Mouse (Mus musculus) neural tube, embryonic 15.5 days (tissue): ENCODE measurements around the gene Rab3a. TPM values are rescaled to one million over a fixed set of nuclear protein-coding genes. Genes with fewer than 3 reads are reported as not detected.
A peak's percentile ranks its signal among the peaks of the same experiment; 100 is the strongest.

Experiments
- ATAC-seq: fragments of 200-750 bp; cut with Nextera tagmentation; 2 replicates; pipeline ENCODE4 v1.8.0; 2017; ENCODE audit warnings: mild to moderate bottlenecking, moderate TSS enrichment, moderate library complexity; ENCODE audit not compliant: low FRiP score
- H3K27ac ChIP-seq: fragments of 300-500 bp; sonication (generic); replicated peaks from 2 replicates; pipeline ENCODE4 v1.5.1; 2015; ENCODE audit warnings: mild to moderate bottlenecking, inconsistent platforms
- H3K27me3 ChIP-seq: fragments of 300-500 bp; sonication (generic); replicated peaks from 2 replicates; pipeline ENCODE4 v1.6.1; 2015; ENCODE audit warnings: inconsistent platforms
- H3K36me3 ChIP-seq: fragments of 300-500 bp; sonication (generic); 2 replicates; pipeline ENCODE4 v1.6.1; 2015; ENCODE audit warnings: inconsistent platforms
- H3K4me1 ChIP-seq: fragments of 300-500 bp; sonication (generic); 2 replicates; pipeline ENCODE4 v1.6.1; 2015; ENCODE audit warnings: inconsistent platforms
- H3K4me2 ChIP-seq: fragments of 300-500 bp; sonication (generic); 2 replicates; pipeline ENCODE4 v1.6.1; 2015; ENCODE audit warnings: inconsistent platforms, mild to moderate bottlenecking, moderate library complexity
- H3K4me3 ChIP-seq: fragments of 300-500 bp; sonication (generic); replicated peaks from 2 replicates; pipeline ENCODE4 v1.5.1; 2015; ENCODE audit warnings: mild to moderate bottlenecking, inconsistent platforms
- H3K9ac ChIP-seq: fragments of 300-500 bp; sonication (generic); replicated peaks from 2 replicates; pipeline ENCODE4 v1.6.1; 2015; ENCODE audit warnings: mild to moderate bottlenecking, inconsistent platforms
- H3K9me3 ChIP-seq: fragments of 300-500 bp; sonication (generic); replicated peaks from 2 replicates; pipeline ENCODE4 v1.6.1; 2016; ENCODE audit warnings: inconsistent platforms
- WGBS: fragments of 180-500 bp; shearing (Covaris S2); methylation state at CpG from one replicate; pipeline ENCODE4 v1.1.7; 2015; ENCODE audit warnings: mixed read lengths; 5-methylcytosine and 5-hydroxymethylcytosine counted together
- polyA plus RNA-seq: library from polyadenylated mRNA; unstranded; fragments of >200 nt; fragmentation: Nextera tagmentation; extraction: Ambion mirVana; gene quantifications from 2 replicates; pipeline ENCODE4 v1.2.1, GENCODE M21; 2015

The Rab3a gene
- polyA plus RNA-seq, 1 experiment from 2014 or later = 627 TPM

DNA sequence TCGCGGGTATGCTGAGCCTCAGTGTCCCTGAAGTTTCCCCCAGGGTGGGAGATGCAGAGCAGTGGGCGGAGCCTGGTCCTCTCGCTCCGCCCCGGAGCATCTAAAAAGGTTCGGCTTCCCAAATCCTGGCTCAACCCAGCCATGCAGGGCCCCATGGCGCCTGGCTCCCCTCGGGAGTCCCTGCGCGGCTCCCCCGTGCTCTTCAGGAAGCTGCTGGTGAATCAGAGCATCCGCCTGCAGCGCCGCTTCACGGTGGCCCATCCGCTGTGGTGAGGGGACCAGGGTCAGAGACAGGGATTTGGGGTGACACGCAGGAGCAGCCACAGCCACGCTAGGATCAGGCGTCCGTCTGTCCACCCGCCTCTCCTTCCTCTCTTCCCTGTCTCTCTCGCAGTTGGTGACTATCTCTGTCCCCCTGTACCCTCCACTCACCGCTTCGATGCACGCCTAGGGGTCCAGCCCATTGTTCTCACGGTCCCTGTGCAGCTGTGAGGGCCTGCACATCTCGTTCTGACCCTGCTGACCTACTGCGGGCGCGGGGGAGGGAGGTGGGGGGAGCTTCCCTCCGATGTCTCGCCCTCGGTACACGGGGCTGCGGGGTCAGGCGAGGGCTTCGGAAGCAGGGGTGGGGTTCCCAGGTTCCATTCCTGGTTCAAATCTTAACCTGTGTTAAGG, 11.4 kb upstream of the Rab3a start:
- 0 out of 2 replicates have a peak, but pooled peaks have one; percentile 17 for ATAC-seq
- peak overlapping the region; percentile 64 for H3K4me2 ChIP-seq
- H3K4me3 ChIP-seq = peak overlapping the region; percentile 17
- H3K9ac ChIP-seq = peak overlapping the region; percentile 30; the same call in 1 of the 2 replicates
- WGBS = 3% methylated on average over 38 of the region's 38 CpGs
- peaks cover 77% of the 10 kb centered on the region for H3K27me3 ChIP-seq
- no peaks in the 10 kb centered on the region for H3K9me3 ChIP-seq
- H3K27ac ChIP-seq = no peak overlapping the region
- no peaks in the 10 kb centered on the region for H3K36me3 ChIP-seq
- H3K4me1 ChIP-seq = peaks cover 18% of the 10 kb centered on the region

DNA sequence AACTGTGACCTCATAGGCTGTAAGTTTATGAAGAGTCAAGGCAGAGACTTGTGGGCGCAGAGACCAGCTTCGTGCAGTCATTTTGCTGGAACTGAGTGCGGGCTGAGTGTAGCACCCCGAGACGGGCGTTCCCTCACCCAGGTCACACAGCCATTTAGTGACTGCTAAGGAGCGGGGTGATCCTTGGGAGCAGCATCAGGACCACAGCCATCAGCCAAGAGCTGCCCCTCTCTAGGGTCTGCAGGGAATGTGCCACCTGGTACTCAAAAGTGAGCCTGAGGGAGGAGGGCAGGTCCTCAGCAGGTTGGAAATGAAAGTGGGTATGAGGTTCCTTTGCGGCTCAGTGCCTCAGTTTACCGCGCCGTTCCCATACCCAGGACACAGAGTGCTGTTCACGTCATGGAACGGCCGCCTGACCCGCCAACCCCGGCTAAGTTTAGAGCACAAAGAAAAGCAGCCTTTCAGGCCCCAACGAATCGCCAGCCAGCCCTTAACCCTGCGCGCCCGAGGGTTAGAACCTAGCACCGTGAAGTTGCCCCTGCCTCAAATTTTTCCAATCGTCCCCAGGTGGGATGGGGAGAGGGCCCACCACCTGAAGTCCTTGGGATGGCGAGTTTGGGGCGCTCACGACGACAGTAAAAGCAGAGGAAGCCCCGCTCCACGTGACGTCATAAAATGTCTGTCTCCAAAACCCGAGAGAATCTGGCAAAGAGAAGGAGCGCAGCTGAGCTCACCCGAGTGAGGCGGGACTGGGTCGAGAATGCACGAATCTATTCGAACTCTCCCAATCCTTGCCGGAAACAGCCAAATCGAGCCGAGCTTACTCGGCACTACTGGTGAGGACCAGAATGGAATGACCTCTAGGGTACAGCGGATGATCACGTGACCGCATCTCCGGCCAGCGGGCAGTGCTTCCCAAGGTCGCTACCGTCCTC, 10.6 kb upstream of the Rab3a start:
- 6% methylated on average over 48 of the region's 48 CpGs for WGBS
- Histone ChIP-seq H3K27ac (no peak overlapping the region), H3K4me3 (peak overlapping the region; percentile 36), H3K4me1 (peaks cover 18% of the 10 kb centered on the region), H3K27me3 (peaks cover 84% of the 10 kb centered on the region), H3K4me2 (peak overlapping the region; percentile 64), H3K36me3 (no peaks in the 10 kb centered on the region), H3K9ac (peak overlapping the region; percentile 46), H3K9me3 (no peaks in the 10 kb centered on the region)
- peak; percentile 25; the same call in 1 of the 2 replicates for ATAC-seq

DNA sequence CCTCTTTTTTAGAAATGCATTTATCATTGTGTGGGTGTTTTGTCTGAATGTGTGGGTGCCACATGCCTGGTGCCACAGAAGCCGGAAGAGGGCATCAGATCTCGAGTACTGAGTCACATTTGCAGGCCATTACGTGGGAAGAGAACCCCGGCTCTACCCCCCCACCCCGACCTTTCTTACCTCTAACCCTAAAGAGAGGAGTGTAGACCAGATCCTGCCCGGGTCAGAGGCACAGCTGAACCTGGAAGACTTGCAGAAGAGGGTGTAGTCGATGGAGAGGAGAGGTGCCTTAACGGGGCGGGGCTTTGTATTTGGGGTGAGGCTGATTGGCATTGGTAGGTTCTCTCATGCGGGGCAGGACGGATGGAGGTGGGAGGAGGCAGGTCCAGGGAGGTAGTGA, 9.7 kb upstream of the Rab3a start:
- peaks cover 93% of the 10 kb centered on the region for H3K27me3 ChIP-seq

GRCm38 (mm10) chr8:70745691-70746220, 8.7 kb upstream of the Rab3a start:
- Histone ChIP-seq H3K36me3 (no peaks in the 10 kb centered on the region), H3K4me3 (no peak overlapping the region), H3K9ac (no peak overlapping the region), H3K4me1 (peaks cover 18% of the 10 kb centered on the region), H3K4me2 (no peak overlapping the region), H3K27me3 (peaks cover 91% of the 10 kb centered on the region), H3K9me3 (no peaks in the 10 kb centered on the region), H3K27ac (no peak overlapping the region)
- 52% methylated on average over 19 of the region's 19 CpGs for WGBS
- ATAC-seq = no peak

More for the DNA sequence above, 9.7 kb upstream of the Rab3a start:
- 57% methylated on average over 11 of the region's 11 CpGs for WGBS
- ATAC-seq = no peak
- Histone ChIP-seq H3K27ac (no peak overlapping the region), H3K9ac (no peak overlapping the region), H3K4me1 (peaks cover 18% of the 10 kb centered on the region), H3K4me3 (no peak overlapping the region), H3K4me2 (peak overlapping the region; percentile 64; the same call in 1 of the 2 replicates), H3K9me3 (no peaks in the 10 kb centered on the region), H3K36me3 (no peaks in the 10 kb centered on the region)

- Histone ChIP-seq H3K27me3 (peaks cover 83% of the 10 kb centered on the region), H3K9me3 (no peaks in the 10 kb centered on the region), H3K4me1 (peaks cover 18% of the 10 kb centered on the region), H3K4me2 (no peak overlapping the region), H3K9ac (no peak overlapping the region), H3K4me3 (no peak overlapping the region), H3K27ac (no peak overlapping the region), H3K36me3 (no peaks in the 10 kb centered on the region)
- no peak for ATAC-seq
- 77% methylated on average over 9 of the region's 9 CpGs for WGBS
These were observed 7.8 kb upstream of the Rab3a start for GRCm38 (mm10) chr8:70746676-70747075.

GRCm38 (mm10) chr8:70747211-70747890, 7.1 kb upstream of the Rab3a start:
- Histone ChIP-seq H3K9me3 (no peaks in the 10 kb centered on the region), H3K9ac (no peak overlapping the region), H3K4me3 (no peak overlapping the region), H3K36me3 (no peaks in the 10 kb centered on the region), H3K27me3 (peaks cover 76% of the 10 kb centered on the region), H3K4me2 (no peak overlapping the region), H3K27ac (no peak overlapping the region), H3K4me1 (peaks cover 18% of the 10 kb centered on the region)
- 86% methylated on average over 18 of the region's 18 CpGs for WGBS
- no peak for ATAC-seq

DNA sequence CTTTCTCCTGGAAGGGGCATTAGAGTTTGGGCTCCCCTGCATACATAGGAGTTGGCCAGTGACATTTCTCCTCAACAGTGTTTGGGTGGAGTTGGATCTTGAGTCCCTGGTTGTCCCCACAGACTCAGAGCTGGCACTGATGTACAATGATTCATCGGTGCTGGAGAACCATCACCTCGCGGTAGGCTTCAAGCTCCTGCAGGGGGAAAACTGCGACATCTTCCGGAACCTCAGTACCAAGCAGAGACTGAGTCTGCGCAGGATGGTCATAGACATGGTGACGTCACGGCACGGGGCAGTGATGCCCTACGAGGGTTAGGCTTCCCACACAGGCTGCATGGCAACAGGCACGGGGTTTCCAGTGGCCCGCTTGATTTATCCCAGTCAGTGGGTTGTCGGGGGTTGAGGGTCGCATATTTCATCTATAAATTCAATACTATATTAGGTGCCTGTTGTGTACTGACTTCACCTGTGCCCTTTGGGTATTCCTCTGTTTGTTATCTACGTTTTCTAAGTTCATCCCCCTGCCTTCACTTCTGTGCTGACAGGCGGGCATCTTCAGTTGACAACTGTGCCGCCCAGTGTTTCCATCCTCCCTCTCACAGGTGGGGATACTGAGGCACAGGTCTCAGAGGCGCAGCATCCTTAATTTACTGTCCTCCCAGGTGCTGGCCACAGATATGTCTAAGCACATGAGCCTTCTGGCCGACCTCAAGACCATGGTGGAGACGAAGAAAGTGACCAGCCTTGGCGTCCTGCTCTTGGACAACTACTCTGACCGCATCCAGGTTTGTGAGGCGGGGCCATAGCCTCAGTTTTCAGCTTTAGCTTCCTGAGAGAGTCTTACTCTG, 6.0 kb upstream of the Rab3a start:
- Histone ChIP-seq H3K9me3 (no peaks in the 10 kb centered on the region), H3K9ac (no peak overlapping the region), H3K27me3 (peaks cover 65% of the 10 kb centered on the region), H3K4me3 (no peak overlapping the region), H3K4me1 (peaks cover 17% of the 10 kb centered on the region), H3K27ac (no peak overlapping the region), H3K4me2 (no peak overlapping the region), H3K36me3 (no peaks in the 10 kb centered on the region)
- no peak for ATAC-seq
- WGBS = 89% methylated on average over 23 of the region's 23 CpGs

- Histone ChIP-seq H3K4me3 (no peak overlapping the region), H3K9ac (no peak overlapping the region), H3K36me3 (no peaks in the 10 kb centered on the region), H3K4me1 (peaks cover 10% of the 10 kb centered on the region), H3K4me2 (no peak overlapping the region), H3K27ac (no peak overlapping the region), H3K27me3 (peaks cover 58% of the 10 kb centered on the region), H3K9me3 (no peaks in the 10 kb centered on the region)
- ATAC-seq = no peak
- WGBS = 84% methylated on average over 19 of the region's 19 CpGs
These were observed 5.3 kb upstream of the Rab3a start for GRCm38 (mm10) chr8:70749097-70749674.

- no peaks in the 10 kb centered on the region for H3K36me3 ChIP-seq
- no peaks in the 10 kb centered on the region for H3K9me3 ChIP-seq
- no peak overlapping the region for H3K9ac ChIP-seq
- H3K27me3 ChIP-seq = peaks cover 47% of the 10 kb centered on the region
- peaks cover 11% of the 10 kb centered on the region for H3K4me1 ChIP-seq
- H3K4me3 ChIP-seq = no peak overlapping the region
- 91% methylated on average over 13 of the region's 13 CpGs for WGBS
- ATAC-seq = no peak
- H3K4me2 ChIP-seq = no peak overlapping the region
- H3K27ac ChIP-seq = no peak overlapping the region
These were observed 4.3 kb upstream of the Rab3a start for GRCm38 (mm10) chr8:70750128-70750680.

GRCm38 (mm10) chr8:70752000-70752764, 2.3 kb upstream of the Rab3a start:
- Histone ChIP-seq H3K27ac (0 out of 2 replicates have a peak overlapping the region, but pooled peaks have one; percentile 0), H3K9me3 (no peaks in the 10 kb centered on the region), H3K27me3 (peaks cover 28% of the 10 kb centered on the region), H3K4me2 (no peak overlapping the region), H3K9ac (no peak overlapping the region), H3K36me3 (peaks cover 15% of the 10 kb centered on the region), H3K4me3 (no peak overlapping the region), H3K4me1 (peaks cover 30% of the 10 kb centered on the region)
- WGBS = 38% methylated on average over 11 of the region's 11 CpGs
- ATAC-seq = no peak
